Mouse (Mus musculus) heart, embryonic 14.5 days (tissue): ENCODE measurements around the gene Sept9. TPM values are rescaled to one million over a fixed set of nuclear protein-coding genes. Genes with fewer than 3 reads are reported as not detected.

ENCODE experiments used
- ATAC-seq: fragments of 200-750 bp; cut with Nextera tagmentation; 2 replicates; pipeline ENCODE4 v1.8.0; 2017; ENCODE audit warnings: low read depth, moderate TSS enrichment; ENCODE audit not compliant: insufficient number of reproducible peaks, insufficient read depth, low FRiP score
- H3K27ac ChIP-seq, 2 experiments: fragments of 200-500 bp in 1 of 2; fragments of 300-500 bp in 1 of 2; sonication (generic) in 1 of 2; replicated peaks in 1 of 2; 2 replicates each; pipeline ENCODE4 v1.5.1; 2012 to 2014; ENCODE audit warnings: low read depth in 2 of 2, low read length in 2 of 2, control low read depth in 1 of 2, mild to moderate bottlenecking in 1 of 2, mixed read lengths in 1 of 2; ENCODE audit not compliant: control insufficient read depth in 1 of 2, insufficient read depth in 1 of 2
- H3K27me3 ChIP-seq: fragments of 300-500 bp; sonication (generic); 2 replicates; pipeline ENCODE4 v1.6.1; 2014; ENCODE audit warnings: mild to moderate bottlenecking, low read length, control low read depth; ENCODE audit not compliant: control insufficient read depth, insufficient read depth
- H3K36me3 ChIP-seq: fragments of 300-500 bp; sonication (generic); 2 replicates; pipeline ENCODE4 v1.6.1; 2014; ENCODE audit warnings: mild to moderate bottlenecking, control low read depth, low read length, mixed read lengths; ENCODE audit not compliant: control insufficient read depth, insufficient read depth
- H3K4me1 ChIP-seq, 2 experiments: fragments of 200-500 bp in 1 of 2; fragments of 300-500 bp in 1 of 2; sonication (generic) in 1 of 2; 2 replicates each; pipeline ENCODE4 v1.6.1; 2012 to 2014; ENCODE audit warnings: low read length in 2 of 2, control low read depth in 1 of 2, mixed read lengths in 1 of 2; ENCODE audit not compliant: control insufficient read depth in 2 of 2, insufficient read depth in 2 of 2
- H3K4me2 ChIP-seq: fragments of 300-500 bp; sonication (generic); 2 replicates; pipeline ENCODE4 v1.6.1; 2014; ENCODE audit warnings: mild to moderate bottlenecking, low read length
- H3K4me3 ChIP-seq, 2 experiments: fragments of 200-500 bp in 1 of 2; fragments of 300-500 bp in 1 of 2; sonication (generic) in 1 of 2; 2 replicates each; pipeline ENCODE4 v1.5.1; 2012 to 2014; ENCODE audit warnings: low read length in 2 of 2, mild to moderate bottlenecking in 2 of 2, control low read depth in 1 of 2, low read depth in 1 of 2, moderate library complexity in 1 of 2; ENCODE audit not compliant: control insufficient read depth in 1 of 2, insufficient read depth in 1 of 2
- H3K9ac ChIP-seq: fragments of 300-500 bp; sonication (generic); 2 replicates; pipeline ENCODE4 v1.6.1; 2014; ENCODE audit warnings: mild to moderate bottlenecking, low read length
- H3K9me3 ChIP-seq: fragments of 300-500 bp; sonication (generic); 2 replicates; pipeline ENCODE4 v1.6.1; 2016; ENCODE audit warnings: low read length, control low read depth; ENCODE audit not compliant: control insufficient read depth
- WGBS: fragments of 180-500 bp; shearing (Covaris S2); extraction: QIAGEN DNeasy Blood & Tissue Kit; methylation state at CpG from one replicate; pipeline ENCODE4 v1.1.7; 2014; 5-methylcytosine and 5-hydroxymethylcytosine counted together
- polyA plus RNA-seq: library from polyadenylated mRNA; unstranded; fragments of >200 nt; fragmentation: Nextera tagmentation; extraction: Ambion mirVana; gene quantifications from 2 replicates; pipeline ENCODE4 v1.2.1, GENCODE M21; 2014

Sept9 gene
- polyA plus RNA-seq, 1 experiment from 2014 or later, result 51.8 TPM

GRCm38 (mm10) chr11:117307895-117308786, 108.7 kb downstream of the Sept9 start:
- no peaks in the 10 kb centered on the region for H3K9me3 ChIP-seq
- ATAC-seq, result peak; percentile 65
- no peaks in the 10 kb centered on the region for H3K36me3 ChIP-seq
- no peak overlapping the region for H3K4me3 ChIP-seq
- no peaks in the 10 kb centered on the region for H3K27me3 ChIP-seq
- WGBS, result 28% methylated on average over 13 of the region's 13 CpGs
- H3K4me2 ChIP-seq, result no peak overlapping the region
- H3K9ac ChIP-seq, result 0 out of 2 replicates have a peak overlapping the region, but pooled peaks have one; percentile 3
- H3K4me1 ChIP-seq, result peaks cover 57 to 71% of the 10 kb centered on the region in 2 experiments
- peak overlapping the region; percentile 57 to 64 for H3K27ac ChIP-seq

GRCm38 (mm10) chr11:117309108-117309917, 109.9 kb downstream of the Sept9 start:
- Histone ChIP-seq H3K4me3 (no peak overlapping the region), H3K4me2 (no peak overlapping the region), H3K4me1 (peaks cover 61 to 80% of the 10 kb centered on the region in 2 experiments), H3K9ac (peak overlapping the region; percentile 3; the same call in 1 of the 2 replicates), H3K9me3 (no peaks in the 10 kb centered on the region), H3K36me3 (no peaks in the 10 kb centered on the region), H3K27ac (no peak overlapping the region), H3K27me3 (no peaks in the 10 kb centered on the region)
- WGBS, result 67% methylated on average over 17 of the region's 17 CpGs
- no peak for ATAC-seq

- Histone ChIP-seq H3K9ac (0 out of 2 replicates have a peak overlapping the region, but pooled peaks have one; percentile 21), H3K27ac (no peak overlapping the region), H3K9me3 (no peaks in the 10 kb centered on the region), H3K4me3 (no peak overlapping the region), H3K4me1 (peaks cover 63 to 86% of the 10 kb centered on the region in 2 experiments), H3K27me3 (no peaks in the 10 kb centered on the region), H3K4me2 (no peak overlapping the region), H3K36me3 (no peaks in the 10 kb centered on the region)
- 71% methylated on average over 3 of the region's 3 CpGs for whole genome bisulfite sequencing
- ATAC-seq, result no peak
These were observed 110.4 kb downstream of the Sept9 start for GRCm38 (mm10) chr11:117309918-117310287.

- peaks cover 68 to 91% of the 10 kb centered on the region in 2 experiments for H3K4me1 ChIP-seq
- H3K9me3 ChIP-seq, result no peaks in the 10 kb centered on the region
- no peak for ATAC-seq
- H3K27ac ChIP-seq, result peak overlapping the region in 1 of 2 experiments; percentile 82; a peak in 2 of 4 replicates
- H3K36me3 ChIP-seq, result no peaks in the 10 kb centered on the region
- H3K4me3 ChIP-seq, result no peak overlapping the region
- 0 out of 2 replicates have a peak overlapping the region, but pooled peaks have one; percentile 21 for H3K9ac ChIP-seq
- H3K4me2 ChIP-seq, result no peak overlapping the region
- no peaks in the 10 kb centered on the region for H3K27me3 ChIP-seq
- 73% methylated on average over 12 of the region's 12 CpGs for WGBS
These were observed 111.1 kb downstream of the Sept9 start for GRCm38 (mm10) chr11:117310341-117311107.

- Histone ChIP-seq H3K4me3 (no peak overlapping the region), H3K27ac (peak overlapping the region; percentile 24 to 82; a peak in 3 of 4 replicates), H3K36me3 (no peaks in the 10 kb centered on the region), H3K27me3 (no peaks in the 10 kb centered on the region), H3K4me2 (no peak overlapping the region), H3K9me3 (no peaks in the 10 kb centered on the region), H3K9ac (peak overlapping the region; percentile 25; the same call in 1 of the 2 replicates), H3K4me1 (peaks cover 65 to 90% of the 10 kb centered on the region in 2 experiments)
- ATAC-seq, result no peak
- WGBS, result 46% methylated on average over 15 of the region's 15 CpGs
These were observed 111.8 kb downstream of the Sept9 start for GRCm38 (mm10) chr11:117311127-117311800.

GRCm38 (mm10) chr11:117312028-117312901, 112.8 kb downstream of the Sept9 start:
- Histone ChIP-seq H3K4me1 (peaks cover 67 to 90% of the 10 kb centered on the region in 2 experiments), H3K4me3 (no peak overlapping the region), H3K27me3 (no peaks in the 10 kb centered on the region), H3K36me3 (no peaks in the 10 kb centered on the region), H3K27ac (peak overlapping the region; percentile 30 to 82), H3K9ac (no peak overlapping the region), H3K9me3 (no peaks in the 10 kb centered on the region), H3K4me2 (peak overlapping the region; percentile 16; the same call in 1 of the 2 replicates)
- ATAC-seq, result no peak
- 66% methylated on average over 23 of the region's 23 CpGs for WGBS
